ENCODE assay signal across 19 mouse cellular contexts in genomic region chr6:77869313-77869712, GRCm38 (mm10).
DNase-seq lines count a peak whose midpoint lies in the region; ATAC-seq lines count a peak whose summit lies in the region.
"Had no signal": no experiment of that assay in that cellular context is flagged by ENCODE, and none has a peak within 500 bp of the region (broad histone marks: within the 10 kb centered on the region; RNA-seq: fewer than 3 reads in every experiment).

No protein-coding gene starts in this region.

- H3K27ac ChIP-seq in lung, embryonic 15.5 days, result no peak overlapping the region
- H3K27ac ChIP-seq: embryonic facial prominence, embryonic 15.5 days; forebrain, embryonic 10.5 days; forebrain, embryonic 15.5 days; gastrocnemius, adult 2 months; hindbrain, embryonic 10.5 days; hindbrain, embryonic 14.5 days had no signal

- no peak overlapping the region for H3K4me2 ChIP-seq in lung, embryonic 15.5 days
- H3K4me2 ChIP-seq: embryonic facial prominence, embryonic 15.5 days; forebrain, embryonic 15.5 days; heart, embryonic 12.5 days; hindbrain, embryonic 14.5 days had no signal

- H3K27me3 ChIP-seq in lung, embryonic 15.5 days, result no peaks in the 10 kb centered on the region
- H3K27me3 ChIP-seq: embryonic facial prominence, embryonic 15.5 days; forebrain, embryonic 15.5 days; heart, embryonic 12.5 days had no signal

- 25% methylated on average over 2 of the region's 2 CpGs for WGBS in lung, embryonic 15.5 days

- no peaks in the 10 kb centered on the region for H3K36me3 ChIP-seq in lung, embryonic 15.5 days
- H3K36me3 ChIP-seq: embryonic facial prominence, embryonic 15.5 days; forebrain, embryonic 10.5 days; forebrain, embryonic 15.5 days; heart, embryonic 12.5 days; hindbrain, embryonic 10.5 days had no signal

- H3K9ac ChIP-seq in lung, embryonic 15.5 days, result no peak overlapping the region
- H3K9ac ChIP-seq: embryonic facial prominence, embryonic 15.5 days; forebrain, embryonic 15.5 days; heart, embryonic 12.5 days; hindbrain, embryonic 14.5 days had no signal

- no peaks in the 10 kb centered on the region for H3K4me1 ChIP-seq in lung, embryonic 15.5 days
- H3K4me1 ChIP-seq: embryonic facial prominence, embryonic 15.5 days; forebrain, embryonic 15.5 days; heart, embryonic 12.5 days; hindbrain, embryonic 10.5 days had no signal

- DNase-seq in frontal cortex, postnatal 10 days (ENCODE audit: low spot score in 2 of 2), result no peak
- DNase-seq in lung, postnatal 4 days, result no peak
- peak; percentile 2 for DNase-seq in urinary bladder, postnatal 14 days (ENCODE audit: low spot score)
- no peak for DNase-seq in urinary bladder, postnatal 4 days (ENCODE audit: low spot score in 2 of 2)
- DNase-seq: adrenal gland, adult 2 months; adrenal gland, postnatal 25 days; cerebellum, adult 18-20 months; cerebellum, adult 9-11 months; gastrocnemius, adult 2 months; gastrocnemius, postnatal 25 days had no signal

- no peak overlapping the region for H3K4me3 ChIP-seq in lung, embryonic 15.5 days
- H3K4me3 ChIP-seq: embryonic facial prominence, embryonic 15.5 days; erythroblast, embryonic 14.5 days; forebrain, embryonic 10.5 days; forebrain, embryonic 15.5 days; gastrocnemius, adult 2 months; heart, embryonic 12.5 days; hindbrain, embryonic 10.5 days had no signal

- H3K9me3 ChIP-seq in lung, embryonic 15.5 days, result no peaks in the 10 kb centered on the region
- H3K9me3 ChIP-seq: embryonic facial prominence, embryonic 15.5 days; forebrain, embryonic 10.5 days; forebrain, embryonic 15.5 days; heart, embryonic 12.5 days; hindbrain, embryonic 10.5 days had no signal

- peak; percentile 43; the same call in 1 of the 2 replicates for ATAC-seq in frontal cortex, adult (ENCODE audit: low TSS enrichment)
- ATAC-seq in lung, embryonic 15.5 days (ENCODE audit: borderline replicate concordance, extremely low read depth, low FRiP score, low TSS enrichment), result peak; percentile 52; the same call in 1 of the 2 replicates
- ATAC-seq: forebrain, embryonic 15.5 days had no signal
